Mouse (Mus musculus) MEL (cell line): ENCODE measurements around the gene Wdr5. TPM values are rescaled to one million over a fixed set of nuclear protein-coding genes. Genes with fewer than 3 reads are reported as not detected.

ENCODE experiments used
- DNase-seq: peaks from one replicate; pipeline ENCODE4 v3.0.0; 2011; ENCODE audit warnings: low read depth, low spot score
- H3K27ac ChIP-seq: 2 replicates; pipeline ENCODE4 v1.5.1; 2012; ENCODE audit warnings: low read depth, mild to moderate bottlenecking, control low read depth, low read length, moderate library complexity; ENCODE audit not compliant: control insufficient read depth
- H3K27me3 ChIP-seq, 2 experiments: fragments of 150-350 bp in 1 of 2; sonication (generic) in 1 of 2; 2 replicates each; pipeline ENCODE4 v1.6.1; 2012; ENCODE audit warnings: low read length in 2 of 2, mild to moderate bottlenecking in 2 of 2, improper control_type of control experiment in 1 of 2, moderate library complexity in 1 of 2; ENCODE audit not compliant: insufficient read depth in 2 of 2, control insufficient read depth in 1 of 2
- H3K36me3 ChIP-seq, 2 experiments: 2 replicates each; pipeline ENCODE4 v1.6.1; 2012 to 2014; ENCODE audit warnings: low read length in 2 of 2, improper control_type of control experiment in 1 of 2, inconsistent platforms in 1 of 2, mild to moderate bottlenecking in 1 of 2; ENCODE audit not compliant: insufficient read depth in 2 of 2, control insufficient read depth in 1 of 2
- H3K4me1 ChIP-seq, 2 experiments: fragments of 150-350 bp in 1 of 2; sonication (generic) in 1 of 2; 2 replicates each; pipeline ENCODE4 v1.6.1; 2012; ENCODE audit warnings: low read length in 2 of 2, improper control_type of control experiment in 1 of 2, mild to moderate bottlenecking in 1 of 2; ENCODE audit not compliant: insufficient read depth in 2 of 2, control insufficient read depth in 1 of 2
- H3K4me3 ChIP-seq, 2 experiments: fragments of 150-350 bp in 1 of 2; sonication (generic) in 1 of 2; 2 replicates each; pipeline ENCODE4 v1.5.1; 2012; ENCODE audit warnings: low read depth in 2 of 2, low read length in 2 of 2, mild to moderate bottlenecking in 2 of 2, moderate library complexity in 2 of 2, control low read depth in 1 of 2, improper control_type of control experiment in 1 of 2; ENCODE audit not compliant: control insufficient read depth in 1 of 2, insufficient read depth in 1 of 2
- H3K79me2 ChIP-seq: 2 replicates; pipeline ENCODE4 v1.6.1; 2012; ENCODE audit warnings: mild to moderate bottlenecking, low read length, moderate library complexity; ENCODE audit not compliant: control insufficient read depth, poor library complexity, insufficient read depth
- H3K9ac ChIP-seq: 2 replicates; pipeline ENCODE4 v1.6.1; 2012; ENCODE audit warnings: low read depth, mild to moderate bottlenecking, control low read depth, low read length, moderate library complexity; ENCODE audit not compliant: control insufficient read depth, poor library complexity, severe bottlenecking
- H3K9me3 ChIP-seq: fragments of 150-350 bp; sonication (generic); replicated peaks from 2 replicates; pipeline ENCODE4 v1.6.1; 2012; ENCODE audit warnings: mild to moderate bottlenecking, low read length, improper control_type of control experiment, moderate library complexity; ENCODE audit not compliant: insufficient read depth
- CTCF ChIP-seq, 3 experiments: IDR thresholded peaks in 2 of 3; conservative IDR thresholded peaks in 1 of 3; 2 replicates each; pipeline ENCODE4 v1.5.1; 2011 to 2012; ENCODE audit warnings: low read length in 3 of 3, low read depth in 2 of 3, mild to moderate bottlenecking in 2 of 3, improper control_type of control experiment in 1 of 3, inconsistent platforms in 1 of 3, mixed read lengths in 1 of 3, moderate library complexity in 1 of 3; ENCODE audit not compliant: control insufficient read depth in 1 of 3, insufficient read depth in 1 of 3, poor library complexity in 1 of 3, severe bottlenecking in 1 of 3
- E2F4 ChIP-seq: IDR thresholded peaks from 2 replicates; pipeline ENCODE4 v1.6.1; 2011; ENCODE audit warnings: low read depth, low read length, improper control_type of control experiment, borderline replicate concordance
- ELF1 ChIP-seq: IDR thresholded peaks from 2 replicates; pipeline ENCODE4 v1.6.1; 2014; ENCODE audit warnings: low read depth, mild to moderate bottlenecking, inconsistent platforms, low read length, improper control_type of control experiment, moderate library complexity
- GABPA ChIP-seq: IDR thresholded peaks from 2 replicates; pipeline ENCODE4 v1.6.1; 2012; ENCODE audit warnings: low read depth, mild to moderate bottlenecking, inconsistent platforms, low read length, improper control_type of control experiment, moderate library complexity
- GATA1 ChIP-seq: IDR thresholded peaks from 2 replicates; pipeline ENCODE4 v1.6.1; 2011; ENCODE audit warnings: low read depth, low read length, improper control_type of control experiment
- HCFC1 ChIP-seq: IDR thresholded peaks from 2 replicates; pipeline ENCODE4 v1.6.1; 2012; ENCODE audit warnings: low read depth, mild to moderate bottlenecking, inconsistent platforms, low read length, improper control_type of control experiment, moderate library complexity
- JUND ChIP-seq: IDR thresholded peaks from 2 replicates; pipeline ENCODE4 v1.6.1; 2011; ENCODE audit warnings: low read depth, mild to moderate bottlenecking, improper control_type of control experiment, low read length
- KAT2A ChIP-seq: conservative IDR thresholded peaks from 2 replicates; pipeline ENCODE4 v1.6.1; 2012; ENCODE audit warnings: low read depth, low read length, improper control_type of control experiment, inconsistent platforms
- MAFK ChIP-seq: IDR thresholded peaks from 2 replicates; pipeline ENCODE4 v1.6.1; 2011; ENCODE audit warnings: low read depth, mild to moderate bottlenecking, low read length, improper control_type of control experiment, borderline replicate concordance
- MAX ChIP-seq: IDR thresholded peaks from 2 replicates; pipeline ENCODE4 v1.6.1; 2011; ENCODE audit warnings: low read length, improper control_type of control experiment
- MAZ ChIP-seq: IDR thresholded peaks from 2 replicates; pipeline ENCODE4 v1.6.1; 2012; ENCODE audit warnings: low read depth, mild to moderate bottlenecking, inconsistent platforms, low read length, improper control_type of control experiment
- MEF2A ChIP-seq: IDR thresholded peaks from 2 replicates; pipeline ENCODE4 v1.6.1; 2014; ENCODE audit warnings: low read depth, mild to moderate bottlenecking, inconsistent platforms, low read length, improper control_type of control experiment; ENCODE audit not compliant: poor library complexity, insufficient replicate concordance, severe bottlenecking; ENCODE audit errors: extremely low read depth
- NELFE ChIP-seq: IDR thresholded peaks from 2 replicates; pipeline ENCODE4 v1.6.1; 2011; ENCODE audit warnings: low read depth, low read length, improper control_type of control experiment
- NRF1 ChIP-seq: IDR thresholded peaks from 2 replicates; pipeline ENCODE4 v1.6.1; 2014; ENCODE audit warnings: low read depth, mild to moderate bottlenecking, inconsistent platforms, low read length, improper control_type of control experiment, moderate library complexity; ENCODE audit not compliant: poor library complexity, insufficient read depth, severe bottlenecking
- POLR2AphosphoS2 ChIP-seq: IDR thresholded peaks from 2 replicates; pipeline ENCODE4 v1.6.1; 2011; ENCODE audit warnings: low read length, improper control_type of control experiment
- RCOR1 ChIP-seq: IDR thresholded peaks from 2 replicates; pipeline ENCODE4 v1.6.1; 2012; ENCODE audit warnings: low read depth, mild to moderate bottlenecking, inconsistent platforms, low read length, improper control_type of control experiment
- SIN3A ChIP-seq: IDR thresholded peaks from 2 replicates; pipeline ENCODE4 v1.6.1; 2012; ENCODE audit warnings: low read length, improper control_type of control experiment, inconsistent platforms
- SMC3 ChIP-seq: IDR thresholded peaks from 2 replicates; pipeline ENCODE4 v1.6.1; 2011; ENCODE audit warnings: low read depth, low read length, improper control_type of control experiment
- UBTF ChIP-seq: IDR thresholded peaks from 2 replicates; pipeline ENCODE4 v1.6.1; 2012; ENCODE audit warnings: low read depth, mild to moderate bottlenecking, inconsistent platforms, low read length, improper control_type of control experiment, moderate library complexity, borderline replicate concordance; ENCODE audit not compliant: insufficient read depth
- ZMIZ1 ChIP-seq: IDR thresholded peaks from 2 replicates; pipeline ENCODE4 v1.6.1; 2012; ENCODE audit warnings: low read depth, mild to moderate bottlenecking, inconsistent platforms, low read length, improper control_type of control experiment, moderate library complexity
- ZNF384 ChIP-seq: IDR thresholded peaks from 2 replicates; pipeline ENCODE4 v1.6.1; 2012; ENCODE audit warnings: low read depth, mild to moderate bottlenecking, inconsistent platforms, low read length, improper control_type of control experiment
- polyA plus RNA-seq, 2 experiments: library from polyadenylated mRNA; stranded (reverse) in 1 of 2; unstranded in 1 of 2; fragments of >175 nt in 1 of 2; fragments of >200 nt in 1 of 2; gene quantifications; 2 replicates each; pipeline versions ENCODE4 v1.2.1 to v1.2.4; 2012; ENCODE audit warnings: low replicate concordance in 2 of 2, low read depth in 1 of 2; ENCODE audit not compliant: insufficient read length in 2 of 2, insufficient read depth in 1 of 2, missing spikeins in 1 of 2
- total RNA-seq: library from RNA; depleted of rRNA; stranded (reverse); fragments of 300-350 nt; gene quantifications from 2 replicates; pipeline ENCODE4 v1.2.3, GENCODE M21; 2012

Gene Wdr5
- total and polyA plus RNA-seq, 3 experiments = 78.3 to 96.9 TPM; not detected in 1

GRCm38 (mm10) chr2:27504113-27504885 is 10.7 kb upstream of the Wdr5 start:
- Histone ChIP-seq H3K27ac (no peak overlapping the region), H3K36me3 (peaks cover 0 to 11% of the 10 kb centered on the region in 2 experiments; a peak in 2 of 4 replicates), H3K9ac (no peak overlapping the region), H3K4me3 (no peak overlapping the region), H3K4me1 (peaks cover 11 to 24% of the 10 kb centered on the region in 2 experiments), H3K9me3 (no peaks in the 10 kb centered on the region), H3K79me2 (no peaks in the 10 kb centered on the region), H3K27me3 (no peaks in the 10 kb centered on the region)
- DNase-seq = no peak
- TF ChIP-seq HCFC1 = no peak
- no peak for TF ChIP-seq CTCF (IDR thresholded peaks at IDR 0.05 in 2 of 3, conservative IDR thresholded peaks at IDR 0.05 in 1 of 3; ENCODE audit: control insufficient read depth in 1 of 3, insufficient read depth in 1 of 3, low read depth in 2 of 3, low read length in 3 of 3, poor library complexity in 1 of 3, severe bottlenecking in 1 of 3)
- no peak for TF ChIP-seq MAFK
- TF ChIP-seq ZMIZ1 = no peak
- TF ChIP-seq RCOR1 = no peak
- TF ChIP-seq E2F4 = no peak
- TF ChIP-seq MEF2A = no peak
- TF ChIP-seq GABPA = no peak
- TF ChIP-seq ELF1 = no peak
- no peak for TF ChIP-seq MAX
- no peak for TF ChIP-seq ZNF384
- no peak for TF ChIP-seq POLR2AphosphoS2
- no peak for TF ChIP-seq NRF1
- no peak for TF ChIP-seq KAT2A
- no peak for TF ChIP-seq JUND
- no peak for TF ChIP-seq UBTF
- no peak for TF ChIP-seq SIN3A

- Histone ChIP-seq H3K9me3 (no peaks in the 10 kb centered on the region), H3K27ac (no peak overlapping the region), H3K9ac (no peak overlapping the region), H3K36me3 (peaks cover 0 to 11% of the 10 kb centered on the region in 2 experiments; a peak in 2 of 4 replicates), H3K4me1 (peaks cover 11 to 27% of the 10 kb centered on the region in 2 experiments), H3K4me3 (no peak overlapping the region), H3K27me3 (no peaks in the 10 kb centered on the region), H3K79me2 (no peaks in the 10 kb centered on the region)
- DNase-seq = no peak
- TF ChIP-seq GATA1 = no peak
- TF ChIP-seq SMC3 = no peak
- TF ChIP-seq ZNF384 = no peak
- TF ChIP-seq MAZ = no peak
- no peak for TF ChIP-seq NELFE
These were observed 9.4 kb upstream of the Wdr5 start for GRCm38 (mm10) chr2:27505539-27505938.
